Mouse (Mus musculus) hindbrain, embryonic 15.5 days (tissue): ENCODE results near the gene Adora3. TPM values are rescaled to one million over a fixed set of nuclear protein-coding genes. Genes with fewer than 3 reads are reported as not detected.

ENCODE experiments used
- ATAC-seq: fragments of 200-750 bp; cut with Nextera tagmentation; 2 replicates; pipeline ENCODE4 v1.8.0; 2017; ENCODE audit warnings: low read depth, moderate number of reproducible peaks, moderate TSS enrichment; ENCODE audit not compliant: low FRiP score
- H3K27ac ChIP-seq: fragments of 300-500 bp; sonication (generic); replicated peaks from 2 replicates; pipeline ENCODE4 v1.5.1; 2015; ENCODE audit warnings: mild to moderate bottlenecking, inconsistent platforms
- H3K27me3 ChIP-seq: fragments of 300-500 bp; sonication (generic); 2 replicates; pipeline ENCODE4 v1.6.1; 2015; ENCODE audit warnings: control low read depth, inconsistent platforms
- H3K36me3 ChIP-seq: fragments of 300-500 bp; sonication (generic); 2 replicates; pipeline ENCODE4 v1.6.1; 2015; ENCODE audit warnings: control low read depth, inconsistent platforms
- H3K4me1 ChIP-seq: fragments of 300-500 bp; sonication (generic); replicated peaks from 2 replicates; pipeline ENCODE4 v1.6.1; 2015; ENCODE audit warnings: control low read depth, inconsistent platforms
- H3K4me2 ChIP-seq: fragments of 300-500 bp; sonication (generic); 2 replicates; pipeline ENCODE4 v1.6.1; 2015; ENCODE audit warnings: moderate library complexity, mild to moderate bottlenecking, inconsistent platforms
- H3K4me3 ChIP-seq: fragments of 300-500 bp; sonication (generic); 2 replicates; pipeline ENCODE4 v1.5.1; 2015; ENCODE audit warnings: mild to moderate bottlenecking, inconsistent platforms
- H3K9ac ChIP-seq: fragments of 300-500 bp; sonication (generic); 2 replicates; pipeline ENCODE4 v1.6.1; 2015; ENCODE audit warnings: inconsistent platforms
- H3K9me3 ChIP-seq: fragments of 300-500 bp; sonication (generic); 2 replicates; pipeline ENCODE4 v1.6.1; 2016; ENCODE audit warnings: control low read depth, inconsistent platforms
- WGBS: fragments of 180-500 bp; shearing (Covaris S2); methylation state at CpG from one replicate; pipeline ENCODE4 v1.1.7; 2015; 5-methylcytosine and 5-hydroxymethylcytosine counted together
- polyA plus RNA-seq: library from polyadenylated mRNA; unstranded; fragments of >200 nt; fragmentation: Nextera tagmentation; extraction: Ambion mirVana; gene quantifications from 2 replicates; pipeline ENCODE4 v1.2.1, GENCODE M21; 2015

Adora3 gene
- polyA plus RNA-seq, 1 experiment from 2014 or later = 0.18 TPM

GRCm38 (mm10) chr3:105853781-105854180 lies 16.9 kb upstream of the Adora3 start:
- no peaks in the 10 kb centered on the region for H3K4me1 ChIP-seq
- WGBS = 62% methylated on average over 8 of the region's 8 CpGs
- H3K9ac ChIP-seq = no peak overlapping the region
- no peak for ATAC-seq
- H3K27ac ChIP-seq = no peak overlapping the region
- H3K27me3 ChIP-seq = no peaks in the 10 kb centered on the region
- no peaks in the 10 kb centered on the region for H3K36me3 ChIP-seq
- no peak overlapping the region for H3K4me2 ChIP-seq
- H3K4me3 ChIP-seq = no peak overlapping the region
- H3K9me3 ChIP-seq = no peaks in the 10 kb centered on the region

DNA sequence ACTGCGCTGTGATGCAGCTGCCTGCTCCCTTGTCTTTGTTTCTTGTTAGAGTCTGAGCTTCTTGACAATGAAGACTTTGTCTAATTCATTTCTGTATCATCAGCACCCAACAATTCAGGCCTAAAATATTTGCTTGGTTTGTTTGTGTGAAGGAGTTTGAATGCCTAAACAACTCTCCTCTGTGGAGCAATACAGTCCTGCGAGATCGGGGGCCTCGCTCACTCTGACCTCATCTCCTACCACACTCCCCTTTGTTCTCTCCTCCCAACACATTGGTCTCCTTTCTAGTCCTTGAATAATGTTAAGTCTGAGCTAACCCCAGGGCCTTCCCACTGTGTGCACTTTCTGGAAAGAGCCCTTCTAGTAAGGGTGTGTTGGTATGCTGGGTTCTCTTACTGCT lies 15.9 kb upstream of the Adora3 start:
- Histone ChIP-seq H3K4me3 (no peak overlapping the region), H3K27me3 (no peaks in the 10 kb centered on the region), H3K36me3 (no peaks in the 10 kb centered on the region), H3K4me2 (no peak overlapping the region), H3K27ac (no peak overlapping the region), H3K9me3 (no peaks in the 10 kb centered on the region), H3K4me1 (no peaks in the 10 kb centered on the region), H3K9ac (no peak overlapping the region)
- WGBS = 69% methylated on average over 4 of the region's 4 CpGs
- ATAC-seq = no peak

DNA sequence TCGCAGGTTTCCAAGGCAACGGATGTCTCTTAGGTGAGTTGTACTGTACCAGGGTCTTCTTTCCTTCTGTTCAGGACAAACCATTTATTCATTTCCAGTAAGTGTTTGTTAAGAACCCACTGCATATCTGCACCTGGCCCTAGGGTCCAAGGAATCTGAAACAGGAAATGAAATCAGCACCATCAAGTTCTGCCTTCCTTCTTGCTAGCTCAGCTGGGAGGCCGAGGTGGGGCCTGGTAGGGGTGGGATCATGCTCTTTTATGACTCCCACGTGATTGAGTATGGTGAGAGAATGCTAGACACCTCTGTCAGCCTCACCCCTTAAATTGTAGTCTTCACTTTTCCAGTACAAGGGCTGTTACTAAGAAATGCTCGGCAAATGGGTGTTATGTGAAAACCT lies 13.1 kb upstream of the Adora3 start:
- WGBS = 74% methylated on average over 5 of the region's 5 CpGs

GRCm38 (mm10) chr3:105861747-105862366 lies 8.8 kb upstream of the Adora3 start:
- no peak overlapping the region for H3K4me2 ChIP-seq
- WGBS = 48% methylated on average over 7 of the region's 7 CpGs
- H3K9me3 ChIP-seq = no peaks in the 10 kb centered on the region
- no peaks in the 10 kb centered on the region for H3K27me3 ChIP-seq
- no peak overlapping the region for H3K9ac ChIP-seq
- no peaks in the 10 kb centered on the region for H3K36me3 ChIP-seq
- no peaks in the 10 kb centered on the region for H3K4me1 ChIP-seq
- H3K27ac ChIP-seq = no peak overlapping the region
- ATAC-seq = no peak
- H3K4me3 ChIP-seq = no peak overlapping the region

More for the DNA sequence above, 13.1 kb upstream of the Adora3 start:
- no peaks in the 10 kb centered on the region for H3K9me3 ChIP-seq
- H3K27me3 ChIP-seq = no peaks in the 10 kb centered on the region
- no peak overlapping the region for H3K9ac ChIP-seq
- no peak overlapping the region for H3K4me3 ChIP-seq
- no peak for ATAC-seq
- H3K27ac ChIP-seq = no peak overlapping the region
- no peaks in the 10 kb centered on the region for H3K4me1 ChIP-seq
- H3K36me3 ChIP-seq = no peaks in the 10 kb centered on the region
- H3K4me2 ChIP-seq = no peak overlapping the region

- no peak for ATAC-seq
- WGBS = 94% methylated on average over 1 of the region's 1 CpGs
- Histone ChIP-seq H3K4me1 (no peaks in the 10 kb centered on the region), H3K27me3 (no peaks in the 10 kb centered on the region), H3K4me3 (no peak overlapping the region), H3K4me2 (no peak overlapping the region), H3K9me3 (no peaks in the 10 kb centered on the region), H3K36me3 (no peaks in the 10 kb centered on the region), H3K9ac (no peak overlapping the region), H3K27ac (no peak overlapping the region)
Measured at GRCm38 (mm10) chr3:105864123-105864522, 6.5 kb upstream of the Adora3 start.

DNA sequence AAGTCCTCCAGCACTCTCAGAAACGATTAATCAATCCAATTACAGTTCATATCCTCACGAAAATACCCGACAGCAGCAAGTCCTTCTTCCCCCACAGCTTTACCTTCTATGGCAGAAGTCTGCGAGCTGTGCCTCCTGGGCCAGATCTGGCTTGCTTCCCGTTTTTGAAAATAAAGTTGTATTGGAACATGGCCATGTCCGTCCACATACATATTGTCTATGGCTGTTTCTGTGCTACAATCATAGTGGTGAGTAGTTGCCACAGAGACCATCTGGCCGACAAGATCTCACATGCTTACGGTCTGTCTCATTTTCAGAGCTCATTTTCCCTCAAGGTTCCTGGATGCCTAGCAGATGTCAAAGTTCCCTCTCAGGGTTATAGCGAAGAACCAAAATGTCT lies 5.5 kb upstream of the Adora3 start:
- no peaks in the 10 kb centered on the region for H3K9me3 ChIP-seq
- no peaks in the 10 kb centered on the region for H3K27me3 ChIP-seq
- H3K9ac ChIP-seq = no peak overlapping the region
- H3K4me1 ChIP-seq = no peaks in the 10 kb centered on the region
- no peak overlapping the region for H3K27ac ChIP-seq
- H3K4me3 ChIP-seq = no peak overlapping the region
- no peak overlapping the region for H3K4me2 ChIP-seq
- ATAC-seq = no peak
- WGBS = 65% methylated on average over 9 of the region's 9 CpGs
- no peaks in the 10 kb centered on the region for H3K36me3 ChIP-seq

DNA sequence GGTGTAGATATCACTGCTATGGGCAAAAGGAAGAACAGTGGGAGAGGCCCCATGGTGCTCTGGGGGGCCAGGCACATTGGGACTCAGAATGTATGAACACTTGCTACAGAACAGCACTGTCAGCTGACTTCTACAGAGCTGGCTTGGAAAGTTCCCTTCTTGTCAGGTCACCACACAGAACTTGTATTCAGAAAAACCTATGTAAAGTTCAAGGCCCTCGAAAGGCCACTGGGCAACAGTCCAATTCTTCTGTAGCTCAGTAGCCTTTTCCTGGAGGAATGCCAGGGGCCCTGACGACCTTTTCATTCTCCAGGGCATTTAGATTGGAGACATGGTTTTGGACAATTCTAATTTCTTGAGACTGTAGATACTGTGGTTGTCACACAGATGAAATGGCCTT lies 2.5 kb upstream of the Adora3 start:
- Histone ChIP-seq H3K4me3 (no peak overlapping the region), H3K27me3 (no peaks in the 10 kb centered on the region), H3K9ac (no peak overlapping the region), H3K27ac (no peak overlapping the region), H3K9me3 (no peaks in the 10 kb centered on the region), H3K36me3 (no peaks in the 10 kb centered on the region), H3K4me2 (no peak overlapping the region), H3K4me1 (no peaks in the 10 kb centered on the region; the same call in 1 of the 2 replicates)
- no peak for ATAC-seq
- 49% methylated on average over 2 of the region's 2 CpGs for WGBS

DNA sequence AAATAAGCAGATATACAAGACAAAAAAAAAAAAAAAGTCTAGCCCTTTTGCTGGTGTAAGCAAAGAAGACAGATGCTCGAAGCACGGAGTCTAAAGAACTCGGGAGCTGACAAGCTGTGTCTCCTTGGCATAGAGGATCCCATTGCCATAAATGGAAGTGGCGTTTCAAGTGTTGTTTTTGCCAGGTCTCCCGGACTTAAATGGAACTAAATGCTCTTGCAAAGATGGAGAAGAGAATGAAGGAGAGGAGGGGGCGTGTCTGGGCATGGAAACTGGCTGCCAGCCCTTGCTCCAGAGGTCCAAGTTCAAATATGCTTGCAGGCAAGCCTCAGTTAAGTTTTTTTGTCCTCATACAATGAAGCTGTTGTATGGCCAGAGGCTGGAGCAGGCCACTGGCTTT lies 1.4 kb downstream of the Adora3 start:
- H3K4me1 ChIP-seq = no peaks in the 10 kb centered on the region; the same call in 1 of the 2 replicates
- H3K36me3 ChIP-seq = no peaks in the 10 kb centered on the region
- no peak overlapping the region for H3K27ac ChIP-seq
- H3K4me3 ChIP-seq = no peak overlapping the region
- no peaks in the 10 kb centered on the region for H3K27me3 ChIP-seq
- 41% methylated on average over 6 of the region's 6 CpGs for WGBS
- H3K4me2 ChIP-seq = no peak overlapping the region
- no peak for ATAC-seq
- H3K9ac ChIP-seq = no peak overlapping the region
- no peaks in the 10 kb centered on the region for H3K9me3 ChIP-seq

- H3K27ac ChIP-seq = no peak overlapping the region
- H3K9me3 ChIP-seq = no peaks in the 10 kb centered on the region
- no peaks in the 10 kb centered on the region for H3K36me3 ChIP-seq
- ATAC-seq = no peak
- H3K4me2 ChIP-seq = no peak overlapping the region
- H3K9ac ChIP-seq = no peak overlapping the region
- no peaks in the 10 kb centered on the region; the same call in 1 of the 2 replicates for H3K4me1 ChIP-seq
- no peaks in the 10 kb centered on the region for H3K27me3 ChIP-seq
- H3K4me3 ChIP-seq = no peak overlapping the region
- 39% methylated on average over 3 of the region's 3 CpGs for WGBS
Measured at GRCm38 (mm10) chr3:105872579-105872978, 1.9 kb downstream of the Adora3 start.

DNA sequence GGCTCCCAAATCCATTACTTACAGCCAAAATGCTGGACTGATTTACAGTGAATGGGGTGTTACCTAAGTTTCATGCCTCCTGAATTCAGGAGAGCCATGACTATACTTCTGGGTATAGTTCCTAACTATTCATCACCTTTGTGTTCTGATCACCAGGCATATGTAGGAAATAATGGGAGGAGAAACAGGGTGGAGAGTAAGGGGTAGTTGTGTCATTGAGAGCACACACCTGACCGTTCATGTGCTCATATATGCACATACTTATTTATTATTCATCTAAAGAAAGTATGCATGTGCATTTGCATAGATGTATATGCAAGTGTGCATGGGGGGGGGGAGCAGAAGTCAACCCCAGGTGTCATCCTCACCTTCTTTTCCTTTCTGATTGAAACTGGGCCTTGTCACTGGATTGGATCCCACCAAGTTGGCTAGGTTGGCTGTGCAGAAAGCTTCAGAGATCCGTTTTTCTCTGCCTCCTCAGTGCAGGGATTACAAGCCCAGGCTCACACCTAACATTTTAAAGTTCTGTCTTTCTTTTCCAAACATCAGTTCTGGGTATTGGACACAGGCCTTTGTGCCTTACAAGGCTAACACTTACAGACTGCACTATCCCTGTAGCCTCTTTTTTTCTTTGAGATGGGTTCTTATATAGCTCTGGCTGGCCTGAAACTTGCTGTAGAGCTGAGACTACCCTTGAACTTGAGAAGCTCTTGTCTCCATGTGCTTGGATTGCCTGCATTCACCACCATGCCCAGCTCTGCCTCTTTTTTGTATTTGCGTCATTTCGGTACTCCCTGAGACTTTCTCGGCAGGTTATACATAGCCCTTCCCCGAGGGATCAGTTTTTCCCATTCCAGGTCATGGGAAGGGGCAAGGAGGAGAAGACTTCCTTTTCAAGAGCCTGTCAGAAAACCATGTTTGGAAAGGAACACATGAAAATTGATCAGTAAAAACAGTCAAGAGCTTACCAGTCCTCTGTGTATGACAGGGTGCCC lies 3.1 kb downstream of the Adora3 start:
- no peaks in the 10 kb centered on the region; the same call in 1 of the 2 replicates for H3K4me1 ChIP-seq
- H3K36me3 ChIP-seq = no peaks in the 10 kb centered on the region
- ATAC-seq = no peak
- 85% methylated on average over 6 of the region's 6 CpGs for WGBS
- H3K27ac ChIP-seq = no peak overlapping the region
- no peak overlapping the region for H3K4me3 ChIP-seq
- no peak overlapping the region for H3K4me2 ChIP-seq
- H3K27me3 ChIP-seq = no peaks in the 10 kb centered on the region
- H3K9ac ChIP-seq = no peak overlapping the region
- no peaks in the 10 kb centered on the region for H3K9me3 ChIP-seq

- no peak overlapping the region for H3K4me2 ChIP-seq
- no peaks in the 10 kb centered on the region; the same call in 1 of the 2 replicates for H3K4me1 ChIP-seq
- no peaks in the 10 kb centered on the region for H3K27me3 ChIP-seq
- H3K9ac ChIP-seq = no peak overlapping the region
- 67% methylated on average over 5 of the region's 5 CpGs for WGBS
- H3K4me3 ChIP-seq = no peak overlapping the region
- no peak for ATAC-seq
- H3K9me3 ChIP-seq = no peaks in the 10 kb centered on the region
- no peaks in the 10 kb centered on the region for H3K36me3 ChIP-seq
- H3K27ac ChIP-seq = no peak overlapping the region
Measured at GRCm38 (mm10) chr3:105876022-105876421, 5.4 kb downstream of the Adora3 start.

- H3K27ac ChIP-seq = no peak overlapping the region
- 91% methylated on average over 6 of the region's 6 CpGs for WGBS
- no peaks in the 10 kb centered on the region for H3K9me3 ChIP-seq
- no peak overlapping the region for H3K4me3 ChIP-seq
- H3K36me3 ChIP-seq = no peaks in the 10 kb centered on the region
- H3K27me3 ChIP-seq = no peaks in the 10 kb centered on the region
- H3K4me1 ChIP-seq = no peaks in the 10 kb centered on the region; the same call in 1 of the 2 replicates
- no peak for ATAC-seq
- H3K9ac ChIP-seq = no peak overlapping the region
- H3K4me2 ChIP-seq = no peak overlapping the region
Measured at GRCm38 (mm10) chr3:105877252-105877803, 6.7 kb downstream of the Adora3 start.
